Mouse (Mus musculus) stomach, postnatal 0 days (tissue): ENCODE data around the gene Plekha7.

ENCODE experiments used
- CTCF ChIP-seq: IDR thresholded peaks from 2 replicates; pipeline ENCODE4 v1.5.1; 2016; ENCODE audit warnings: antibody characterized with exemption, low read depth, mild to moderate bottlenecking, moderate library complexity
- EP300 ChIP-seq: optimal IDR thresholded peaks from 2 replicates; pipeline ENCODE3; 2016; ENCODE audit warnings: antibody characterized with exemption

- no peak for TF ChIP-seq CTCF
- TF ChIP-seq EP300, result no peak
Observed at GRCm38 (mm10) chr7:116127052-116127451, 181.1 kb downstream of the Plekha7 start.
